Comparison of ENCODE assay signal across 9 mouse cellular contexts in the genomic region with DNA sequence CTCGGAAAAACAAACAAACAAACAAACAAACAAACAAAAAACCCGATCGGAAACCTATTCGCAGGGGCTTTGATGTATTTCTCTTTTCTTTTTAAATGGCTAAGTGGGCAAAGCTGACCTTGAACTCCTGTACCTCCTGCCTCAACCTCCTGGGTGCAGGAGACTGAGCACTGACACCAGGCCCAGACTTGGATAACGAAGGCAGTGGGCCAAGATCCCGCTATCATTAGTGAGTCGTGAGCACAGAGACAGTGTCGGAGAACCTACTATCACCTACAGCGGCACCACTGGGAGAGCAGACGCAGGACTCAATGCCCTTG. TPM values are rescaled to one million over a fixed set of nuclear protein-coding genes. Genes with fewer than 3 reads are reported as not detected.
DNase-seq lines count a peak whose midpoint lies in the region; ATAC-seq lines count a peak whose summit lies in the region.
"Had no signal": no experiment of that assay in that cellular context is flagged by ENCODE, and none has a peak within 500 bp of the region (broad histone marks: within the 10 kb centered on the region; RNA-seq: fewer than 3 reads in every experiment).

No protein-coding gene starts in this region.

- peak overlapping the region; percentile 91 for H3K9ac ChIP-seq in kidney, embryonic 14.5 days (ENCODE audit: low read depth, low read length)
- peak overlapping the region; percentile 62 for H3K9ac ChIP-seq in hindbrain, embryonic 16.5 days (ENCODE audit: low read depth, low read length)
- H3K9ac ChIP-seq in midbrain, embryonic 13.5 days (replicated peaks), result peak overlapping the region; percentile 54

- peak overlapping the region; percentile 65 for H3K4me2 ChIP-seq in kidney, embryonic 14.5 days (replicated peaks; ENCODE audit: low read depth, low read length)
- H3K4me2 ChIP-seq in hindbrain, embryonic 16.5 days (ENCODE audit: low read length), result peak overlapping the region; percentile 87
- peak overlapping the region; percentile 69 for H3K4me2 ChIP-seq in midbrain, embryonic 13.5 days (replicated peaks)

- peaks cover 35% of the 10 kb centered on the region for H3K36me3 ChIP-seq in kidney, embryonic 14.5 days (ENCODE audit: control insufficient read depth, insufficient read depth, low read length)
- H3K36me3 ChIP-seq in hindbrain, embryonic 16.5 days (ENCODE audit: control insufficient read depth, insufficient read depth, low read length), result no peaks in the 10 kb centered on the region
- H3K36me3 ChIP-seq in midbrain, embryonic 13.5 days, result no peaks in the 10 kb centered on the region

- no peaks in the 10 kb centered on the region for H3K9me3 ChIP-seq in kidney, embryonic 14.5 days (ENCODE audit: control insufficient read depth, low read length)
- H3K9me3 ChIP-seq in hindbrain, embryonic 16.5 days (ENCODE audit: control insufficient read depth, low read length), result no peaks in the 10 kb centered on the region
- H3K9me3 ChIP-seq in midbrain, embryonic 13.5 days, result no peaks in the 10 kb centered on the region

- peaks cover 6% of the 10 kb centered on the region; the same call in 1 of the 2 replicates for H3K4me1 ChIP-seq in kidney, embryonic 14.5 days (ENCODE audit: control insufficient read depth, insufficient read depth, low read length)
- no peaks in the 10 kb centered on the region for H3K4me1 ChIP-seq in brown adipose tissue, adult 24 weeks (ENCODE audit: control insufficient read depth, insufficient read depth, insufficient read length, low read length)
- peaks cover 6% of the 10 kb centered on the region for H3K4me1 ChIP-seq in hindbrain, embryonic 16.5 days (ENCODE audit: control insufficient read depth, insufficient read depth, low read depth, low read length)
- H3K4me1 ChIP-seq in midbrain, embryonic 13.5 days (replicated peaks), result peaks cover 10% of the 10 kb centered on the region

- WGBS in kidney, embryonic 14.5 days, result 4% methylated on average over 10 of the region's 10 CpGs
- WGBS in hindbrain, embryonic 16.5 days, result 10% methylated on average over 10 of the region's 10 CpGs
- 9% methylated on average over 10 of the region's 10 CpGs for WGBS in midbrain, embryonic 13.5 days

- H3K27me3 ChIP-seq in kidney, embryonic 14.5 days (ENCODE audit: control insufficient read depth, insufficient read depth, low read length), result no peaks in the 10 kb centered on the region
- no peaks in the 10 kb centered on the region for H3K27me3 ChIP-seq in hindbrain, embryonic 16.5 days (replicated peaks; ENCODE audit: control insufficient read depth, insufficient read depth, low read length)
- H3K27me3 ChIP-seq in midbrain, embryonic 13.5 days, result no peaks in the 10 kb centered on the region

- ATAC-seq in kidney, embryonic 14.5 days (ENCODE audit: low FRiP score, low TSS enrichment), result no peak
- no peak for ATAC-seq in hindbrain, embryonic 16.5 days
- no peak for ATAC-seq in midbrain, embryonic 13.5 days

- peak overlapping the region; percentile 26; the same call in 1 of the 2 replicates for H3K27ac ChIP-seq in kidney, embryonic 14.5 days (ENCODE audit: low read depth, low read length)
- H3K27ac ChIP-seq in brown adipose tissue, adult 24 weeks (replicated peaks; ENCODE audit: low read depth, low read length), result 0 out of 2 replicates have a peak overlapping the region, but pooled peaks have one; percentile 24
- H3K27ac ChIP-seq in hindbrain, embryonic 16.5 days (ENCODE audit: low read depth, low read length), result no peak overlapping the region
- H3K27ac ChIP-seq in midbrain, embryonic 13.5 days, result no peak overlapping the region

- H3K4me3 ChIP-seq in kidney, embryonic 14.5 days (ENCODE audit: low read length), result peak overlapping the region; percentile 95
- H3K4me3 ChIP-seq in brown adipose tissue, adult 24 weeks (ENCODE audit: insufficient read depth, low read depth, low read length), result peak overlapping the region; percentile 90
- peak overlapping the region; percentile 100 for H3K4me3 ChIP-seq in hindbrain, embryonic 16.5 days (ENCODE audit: low read length)
- peak overlapping the region; percentile 73 for H3K4me3 ChIP-seq in midbrain, embryonic 13.5 days (replicated peaks)

- DNase-seq in kidney, adult 8-10 months, result no peak
- DNase-seq in ovary, adult 18-20 months (ENCODE audit: low spot score), result no peak
- DNase-seq in left cerebral cortex, adult 18-20 months (ENCODE audit: low spot score in 2 of 2), result no peak
- DNase-seq in layer of hippocampus, postnatal 10 days (ENCODE audit: low spot score in 2 of 2), result no peak

RNA-seq across cellular contexts. Expression of a gene that starts 0.7 kb away (rescaled TPM):
- 134 and 174 TPM in 2 replicates for polyA plus RNA-seq in kidney, embryonic 14.5 days (2014; fragmentation: Nextera tagmentation; extraction: Ambion mirVana)
- 52.2 and 53.3 TPM in 2 replicates for polyA plus RNA-seq in brown adipose tissue, adult 24 weeks (2012; ENCODE audit: insufficient read depth, insufficient read length, missing spikeins)
- polyA plus RNA-seq in hindbrain, embryonic 16.5 days (2015; fragmentation: Nextera tagmentation; extraction: Ambion mirVana), result 19.8 and 20.1 TPM in 2 replicates
- polyA plus RNA-seq in midbrain, embryonic 13.5 days (2015; fragmentation: Nextera tagmentation; extraction: Ambion mirVana), result 43.9 and 45.7 TPM in 2 replicates
- total RNA-seq in left cerebral cortex, adult 18-20 months (2021), result 1 to 10 TPM; 2.7 to 4.2 TPM
- 1 to 10 TPM; 2.4 to 2.5 TPM for total RNA-seq in layer of hippocampus, postnatal 10 days (2021)

RNA-seq across cellular contexts. Expression of a gene that starts 20.0 kb away (rescaled TPM):
- polyA plus RNA-seq in kidney, embryonic 14.5 days (2014; fragmentation: Nextera tagmentation; extraction: Ambion mirVana), result not detected in 2 replicates
- not detected in 2 replicates for polyA plus RNA-seq in brown adipose tissue, adult 24 weeks (2012; ENCODE audit: insufficient read depth, insufficient read length, missing spikeins)
- polyA plus RNA-seq in hindbrain, embryonic 16.5 days (2015; fragmentation: Nextera tagmentation; extraction: Ambion mirVana), result not detected in 2 replicates
- polyA plus RNA-seq in midbrain, embryonic 13.5 days (2015; fragmentation: Nextera tagmentation; extraction: Ambion mirVana), result not detected in 2 replicates
- not detected for total RNA-seq in left cerebral cortex, adult 18-20 months (2021)
- not detected for total RNA-seq in layer of hippocampus, postnatal 10 days (2021)
- total RNA-seq: gastrocnemius, postnatal 4 days had no signal

RNA-seq across cellular contexts. Expression of a gene that starts 40.4 kb away (rescaled TPM):
- polyA plus RNA-seq in kidney, embryonic 14.5 days (2014; fragmentation: Nextera tagmentation; extraction: Ambion mirVana), result 35.3 and 41.5 TPM in 2 replicates
- 60.6 and 80.2 TPM in 2 replicates for polyA plus RNA-seq in brown adipose tissue, adult 24 weeks (2012; ENCODE audit: insufficient read depth, insufficient read length, missing spikeins)
- polyA plus RNA-seq in hindbrain, embryonic 16.5 days (2015; fragmentation: Nextera tagmentation; extraction: Ambion mirVana), result 17.3 and 20.7 TPM in 2 replicates
- polyA plus RNA-seq in midbrain, embryonic 13.5 days (2015; fragmentation: Nextera tagmentation; extraction: Ambion mirVana), result 24.0 and 27.3 TPM in 2 replicates
- 100 to 1,000 TPM; 150 to 154 TPM for total RNA-seq in left cerebral cortex, adult 18-20 months (2021)
- 100 to 1,000 TPM; 212 to 224 TPM for total RNA-seq in layer of hippocampus, postnatal 10 days (2021)

Comparison
In these comparisons a context has a peak if more than half of its experiments do, and no peak if none do; other contexts are left out.
1. H3K27ac ChIP-seq: peak in kidney, embryonic 14.5 days (single experiment) and brown adipose tissue, adult 24 weeks (single experiment); none in hindbrain, embryonic 16.5 days (single experiment) and midbrain, embryonic 13.5 days (single experiment).
2. Peak in every context shown above with its lines, with median percentiles within 50 percentile points of each other: H3K4me2 ChIP-seq, H3K4me3 ChIP-seq and H3K9ac ChIP-seq.